Mouse (Mus musculus): ENCODE results near the gene Msrb1. TPM values are rescaled to one million over a fixed set of nuclear protein-coding genes. Genes with fewer than 3 reads are reported as not detected.

Msrb1 gene
- total RNA-seq (2015; ENCODE audit: low replicate concordance) (177 and 224 TPM in 2 replicates), total RNA-seq (2017; ENCODE audit: low replicate concordance) (42.8 and 97.5 TPM in 2 replicates)

DNA sequence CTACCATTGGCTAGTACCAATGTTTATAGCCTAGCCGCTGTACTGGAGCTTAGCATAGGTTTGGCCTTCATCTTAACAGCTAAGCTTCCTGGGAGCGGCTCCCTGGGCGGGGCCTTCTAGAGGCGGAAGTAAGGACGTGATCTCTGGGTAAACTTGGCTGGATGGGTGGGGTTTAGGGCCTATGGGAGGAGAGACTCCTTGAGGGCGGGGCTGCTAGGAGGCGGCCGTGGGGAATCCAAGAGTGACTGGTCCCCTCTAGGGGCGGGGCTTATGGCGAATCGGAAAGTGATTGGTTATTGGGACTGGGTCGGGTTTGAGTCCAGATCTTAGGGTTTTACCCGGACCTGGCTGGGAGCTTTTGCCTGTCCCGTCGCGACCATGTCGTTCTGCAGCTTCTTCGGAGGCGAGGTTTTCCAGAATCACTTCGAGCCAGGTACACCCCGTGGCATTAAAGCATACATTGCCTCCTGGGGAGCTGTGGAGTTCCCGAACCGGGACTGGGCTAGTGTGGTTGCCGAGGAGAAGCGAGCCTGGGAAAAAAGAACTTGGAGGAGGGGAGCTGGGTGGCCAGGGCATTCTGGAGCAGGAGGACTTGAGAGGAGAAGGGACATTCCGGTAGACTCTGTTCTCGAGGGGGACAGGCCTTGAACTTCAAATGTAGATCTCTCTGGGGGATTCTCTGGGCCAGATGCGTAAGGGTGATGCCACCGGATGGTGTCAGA, at the start of gene Msrb1:
Gene Msrb1, plus strand, starts transcription at position 313 of the 722 bp plus-strand sequence.
- ATAC-seq (replicated peaks; ENCODE audit: low FRiP score, poor library complexity, severe bottlenecking) = peak; percentile 95

DNA sequence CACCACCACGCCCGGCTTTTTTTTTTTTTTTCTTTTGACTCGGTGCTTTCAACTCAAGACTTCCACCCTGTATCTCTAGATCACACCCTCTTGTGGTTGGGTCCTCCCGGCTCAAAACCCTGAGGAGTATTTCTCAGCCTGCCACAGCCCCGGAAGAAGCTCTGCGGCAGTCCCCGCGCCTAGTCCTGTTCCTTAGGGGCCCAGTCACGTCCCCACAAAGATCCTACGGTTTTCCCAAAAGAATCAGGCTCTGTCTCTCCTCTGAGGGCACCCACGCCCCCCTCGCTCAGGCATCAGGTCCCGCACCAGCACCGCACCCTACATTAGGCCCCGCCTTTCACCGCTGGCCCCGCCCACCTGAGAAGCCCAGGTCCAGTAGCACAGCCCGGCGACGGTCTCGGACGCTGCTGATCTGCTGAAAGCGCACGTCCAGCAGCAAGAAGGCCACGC, 49.3 kb upstream of the Msrb1 start:
- peak; percentile 76 for ATAC-seq (replicated peaks; ENCODE audit: low FRiP score, poor library complexity, severe bottlenecking)

DNA sequence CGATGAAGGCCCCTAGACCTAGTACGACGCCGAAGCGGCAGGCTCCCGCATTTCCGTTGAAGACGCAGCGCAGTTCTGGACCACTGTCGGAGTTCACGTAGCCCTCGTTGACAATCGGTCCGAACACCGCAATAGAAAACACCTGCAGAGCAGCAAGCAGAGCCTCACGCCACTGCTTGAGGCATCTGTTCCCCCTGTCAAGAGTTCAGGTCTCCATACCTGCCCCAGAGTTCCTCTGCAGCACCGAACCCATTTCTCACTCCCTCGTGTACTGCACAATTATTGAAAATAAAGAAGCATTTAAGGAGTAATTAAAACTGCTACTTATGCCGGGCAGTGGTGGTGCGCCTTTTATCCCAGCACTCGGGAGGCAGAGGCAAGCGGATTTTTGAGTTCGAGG, 48.8 kb upstream of the Msrb1 start:
- ATAC-seq (replicated peaks; ENCODE audit: low FRiP score, poor library complexity, severe bottlenecking) = no peak

GRCm38 (mm10) chr17:24689251-24690081, 47.0 kb upstream of the Msrb1 start, which contains the start of gene Syngr3:
TSS of gene Syngr3 (minus strand) at chr17:24689955.
- ATAC-seq (replicated peaks; ENCODE audit: low FRiP score, poor library complexity, severe bottlenecking) = no peak

GRCm38 (mm10) chr17:24692385-24692784, 44.1 kb upstream of the Msrb1 start:
- no peak for ATAC-seq (replicated peaks; ENCODE audit: low FRiP score, poor library complexity, severe bottlenecking)

DNA sequence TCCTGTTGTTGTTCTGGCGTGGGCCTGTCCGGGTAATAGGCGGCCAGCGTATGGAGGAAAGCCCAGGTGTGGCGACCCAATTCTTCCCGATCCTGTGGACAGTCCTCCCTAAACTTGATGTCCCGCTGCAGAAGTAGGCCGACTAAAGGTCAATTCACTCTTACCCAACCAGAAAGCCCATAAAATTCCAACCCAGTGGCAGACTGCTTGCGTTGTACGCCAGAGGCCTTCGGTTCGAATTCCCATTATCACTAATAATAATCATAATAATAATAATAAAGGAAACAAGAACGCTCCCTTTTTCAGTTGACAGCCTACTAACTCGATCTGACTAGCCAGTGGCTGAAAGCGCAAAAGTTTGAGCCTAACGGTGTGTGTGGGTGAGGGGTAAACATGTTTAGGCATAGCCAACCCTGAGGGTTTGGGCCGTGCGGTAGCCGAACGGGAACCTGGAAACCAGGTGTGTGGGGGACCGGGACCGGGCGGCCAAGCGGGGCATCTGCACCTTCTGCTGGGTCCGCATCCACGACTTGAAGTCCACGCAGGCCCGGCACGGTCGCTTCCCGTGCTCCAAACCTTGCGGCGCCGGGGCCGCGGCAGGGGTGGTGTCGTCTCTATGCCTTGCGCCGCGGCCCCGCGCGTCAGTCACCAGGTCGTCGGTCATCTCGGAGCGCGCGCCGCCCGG, 41.0 kb upstream of the Msrb1 start:
- ATAC-seq (replicated peaks; ENCODE audit: low FRiP score, poor library complexity, severe bottlenecking) = peak; percentile 11; the same call in 1 of the 2 replicates

- ATAC-seq (replicated peaks; ENCODE audit: low FRiP score, poor library complexity, severe bottlenecking) = peak; percentile 90
Measured at GRCm38 (mm10) chr17:24696011-24696697, 40.3 kb upstream of the Msrb1 start, which contains the start of the genes Gfer and Noxo1. TSS of gene Gfer (minus strand) at chr17:24696156. TSS of gene Noxo1 (plus strand) at chr17:24696234.

GRCm38 (mm10) chr17:24697985-24698384, 38.5 kb upstream of the Msrb1 start:
- ATAC-seq (replicated peaks; ENCODE audit: low FRiP score, poor library complexity, severe bottlenecking) = no peak

DNA sequence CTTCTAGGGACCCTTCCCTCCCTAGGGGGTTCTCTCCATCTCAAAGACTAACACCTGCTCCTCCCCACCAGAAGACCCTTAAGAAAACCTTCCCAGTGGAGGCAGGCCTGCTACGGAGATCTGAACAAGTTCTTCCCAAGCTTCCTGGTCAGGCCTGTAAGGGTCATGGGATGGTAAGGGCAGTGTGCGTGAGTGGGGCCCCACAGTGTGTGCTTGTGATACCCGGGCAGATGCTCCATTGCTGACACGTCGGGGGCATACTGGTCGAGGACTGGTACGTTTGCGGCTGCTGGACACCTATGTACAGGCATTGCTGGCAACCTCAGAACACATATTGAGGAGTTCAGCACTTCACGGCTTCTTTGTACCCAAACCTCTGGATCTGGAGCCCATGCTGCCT, 37.7 kb upstream of the Msrb1 start:
- no peak for ATAC-seq (replicated peaks; ENCODE audit: low FRiP score, poor library complexity, severe bottlenecking)

DNA sequence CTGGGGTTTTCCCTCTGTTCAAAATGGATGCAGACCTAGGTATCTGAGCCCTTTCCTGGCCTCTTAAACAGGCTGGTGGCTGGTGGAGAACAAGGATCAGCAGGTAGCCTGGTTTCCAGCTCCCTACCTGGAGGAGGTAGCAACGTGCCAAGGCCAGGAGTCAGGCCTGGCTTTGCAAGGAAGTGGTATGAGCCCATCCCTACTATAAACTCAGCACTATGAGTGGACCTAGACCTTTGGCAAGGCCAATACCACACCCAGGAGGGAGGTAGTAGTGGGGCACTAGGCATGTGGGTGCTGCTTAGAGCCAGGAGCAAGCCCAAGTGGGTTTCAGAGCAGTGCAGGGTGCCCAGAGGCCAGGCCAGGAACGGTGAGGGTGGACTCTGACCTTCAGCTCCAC, 37.0 kb upstream of the Msrb1 start:
- ATAC-seq (replicated peaks; ENCODE audit: low FRiP score, poor library complexity, severe bottlenecking) = no peak

GRCm38 (mm10) chr17:24701251-24701650, 35.2 kb upstream of the Msrb1 start:
- ATAC-seq (replicated peaks; ENCODE audit: low FRiP score, poor library complexity, severe bottlenecking) = no peak

GRCm38 (mm10) chr17:24705821-24706220, 30.6 kb upstream of the Msrb1 start:
- no peak for ATAC-seq (replicated peaks; ENCODE audit: low FRiP score, poor library complexity, severe bottlenecking)

DNA sequence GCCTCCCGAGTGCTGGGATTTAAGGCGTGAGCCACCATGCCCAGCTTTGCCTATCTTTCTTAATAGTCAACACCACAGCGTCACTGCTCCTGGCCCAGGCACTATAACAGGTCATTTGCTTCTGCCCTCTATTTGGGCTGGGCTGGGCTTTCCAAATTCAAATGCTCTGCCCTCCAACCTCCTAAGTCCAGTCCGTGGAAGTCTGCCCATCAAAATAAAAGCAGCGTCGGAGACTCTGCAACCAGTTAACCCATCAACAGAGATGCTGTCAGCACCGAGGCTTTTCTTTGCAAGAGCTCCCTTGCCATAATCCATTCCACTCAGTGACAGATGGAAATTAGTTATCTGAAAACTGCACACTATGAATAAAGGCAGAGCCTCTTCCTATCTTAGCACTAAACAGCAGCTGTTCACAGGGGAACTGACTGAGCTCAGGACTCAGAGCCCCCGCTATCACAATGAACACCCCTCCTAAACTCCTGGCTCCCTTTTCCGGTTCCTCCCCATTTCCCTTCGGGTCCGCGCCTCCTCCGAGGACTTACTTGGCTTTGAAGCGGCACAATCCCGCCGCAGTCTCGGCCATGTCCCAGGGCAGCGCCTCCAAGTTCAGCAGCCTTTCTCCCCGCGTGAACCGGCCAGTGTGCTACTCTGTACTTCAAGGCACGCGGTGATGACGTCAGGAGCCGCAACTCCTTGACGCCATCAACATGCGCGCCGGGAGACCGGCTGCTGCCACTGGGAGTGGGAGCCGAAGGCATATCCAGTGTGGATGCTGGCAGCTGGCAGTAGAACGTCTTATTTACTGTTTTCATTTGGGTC, 29.3 kb upstream of the Msrb1 start, which contains the start of gene Tbl3:
Gene Tbl3, minus strand, starts transcription at position 679 of the 819 bp plus-strand sequence.
- peak; percentile 86 for ATAC-seq (replicated peaks; ENCODE audit: low FRiP score, poor library complexity, severe bottlenecking)

GRCm38 (mm10) chr17:24707801-24708425, 28.5 kb upstream of the Msrb1 start:
- ATAC-seq (replicated peaks; ENCODE audit: low FRiP score, poor library complexity, severe bottlenecking) = peak; percentile 22

DNA sequence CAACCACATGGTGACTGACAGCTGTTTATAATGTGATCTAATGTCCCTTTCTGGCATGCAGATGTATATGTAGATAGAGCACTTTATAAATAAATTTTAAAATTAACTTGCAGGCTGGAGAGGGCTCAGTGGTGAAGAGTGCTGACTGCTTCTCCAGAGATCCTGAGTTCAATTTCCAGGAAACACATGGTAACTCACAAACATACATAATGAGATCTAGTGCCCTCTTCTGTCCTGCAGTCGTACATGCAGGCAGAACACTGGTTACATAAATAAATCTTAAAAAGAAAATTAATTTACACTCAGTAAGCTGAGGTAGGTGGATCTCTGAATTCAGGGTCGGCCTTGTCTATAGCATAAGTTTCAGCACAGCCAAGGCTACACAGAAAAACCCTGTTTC, 27.8 kb upstream of the Msrb1 start:
- ATAC-seq (replicated peaks; ENCODE audit: low FRiP score, poor library complexity, severe bottlenecking) = peak; percentile 60

- ATAC-seq (replicated peaks; ENCODE audit: low FRiP score, poor library complexity, severe bottlenecking) = no peak
Measured at GRCm38 (mm10) chr17:24715556-24715955, 20.9 kb upstream of the Msrb1 start.

GRCm38 (mm10) chr17:24716166-24716682, 20.2 kb upstream of the Msrb1 start:
- no peak for ATAC-seq (replicated peaks; ENCODE audit: low FRiP score, poor library complexity, severe bottlenecking)

GRCm38 (mm10) chr17:24717943-24718342, 18.5 kb upstream of the Msrb1 start, which contains the start of the genes Rnf151 and Rps2:
TSS of gene Rnf151 (minus strand) at chr17:24718063.
TSS of gene Rps2 (plus strand) at chr17:24718116.
- no peak for ATAC-seq (replicated peaks; ENCODE audit: low FRiP score, poor library complexity, severe bottlenecking)

All from erythroblast, adult 5-6 weeks (primary cell).